Mouse (Mus musculus) testis, postnatal 10 days (tissue): ENCODE measurements around the gene Ubtfl1.
"Not testable (repeated sequence)": the region's sequence is repeated elsewhere in the genome, so short reads cannot be mapped to it uniquely, and the experiment has no call there.

Experiments used
- DNase-seq: peaks from one replicate; pipeline ENCODE4 v3.0.0; 2021; ENCODE audit warnings: low spot score

Ubtfl1 gene

GRCm38 (mm10) chr9:18404118-18404517, at the start of gene Ubtfl1:
Gene Ubtfl1, plus strand, starts transcription at chr9:18404418.
- no peak for DNase-seq

- not testable (repeated sequence) for DNase-seq
Observed at GRCm38 (mm10) chr9:18373026-18373425, 31.2 kb upstream of the Ubtfl1 start.

- DNase-seq = peak; percentile 55
Observed at GRCm38 (mm10) chr9:18385782-18386181, 18.4 kb upstream of the Ubtfl1 start.

DNA sequence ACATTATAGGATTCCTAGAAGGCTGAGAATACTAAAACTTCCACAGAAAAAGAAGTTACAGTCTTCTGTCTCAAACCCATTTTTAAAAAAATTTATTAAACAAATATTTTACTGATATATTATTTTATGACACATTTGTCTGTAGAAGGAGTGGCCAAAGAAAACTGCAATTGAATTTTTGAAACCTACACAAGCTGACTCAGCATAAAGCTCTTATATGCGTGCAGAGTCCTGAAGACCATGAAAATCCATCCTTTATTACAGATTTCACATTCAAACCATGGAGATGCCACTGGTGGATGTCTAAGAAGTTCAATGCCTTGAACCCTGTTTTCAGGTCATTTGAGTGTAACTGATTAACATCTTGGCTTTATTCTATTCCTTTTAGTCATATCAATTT, 4.6 kb upstream of the Ubtfl1 start:
- DNase-seq = no peak

- not testable (repeated sequence) for DNase-seq
Observed at GRCm38 (mm10) chr9:18402895-18403294, 1.3 kb upstream of the Ubtfl1 start, which contains the start of gene Naalad2. Gene Naalad2, minus strand, starts transcription at chr9:18402995.

GRCm38 (mm10) chr9:18412371-18412770, 8.2 kb downstream of the Ubtfl1 start:
- not testable (repeated sequence) for DNase-seq

- DNase-seq = no peak
Observed at GRCm38 (mm10) chr9:18430354-18430753, 26.1 kb downstream of the Ubtfl1 start, which contains the start of gene Mbd3l2. Gene Mbd3l2, plus strand, starts transcription at chr9:18430654.

DNA sequence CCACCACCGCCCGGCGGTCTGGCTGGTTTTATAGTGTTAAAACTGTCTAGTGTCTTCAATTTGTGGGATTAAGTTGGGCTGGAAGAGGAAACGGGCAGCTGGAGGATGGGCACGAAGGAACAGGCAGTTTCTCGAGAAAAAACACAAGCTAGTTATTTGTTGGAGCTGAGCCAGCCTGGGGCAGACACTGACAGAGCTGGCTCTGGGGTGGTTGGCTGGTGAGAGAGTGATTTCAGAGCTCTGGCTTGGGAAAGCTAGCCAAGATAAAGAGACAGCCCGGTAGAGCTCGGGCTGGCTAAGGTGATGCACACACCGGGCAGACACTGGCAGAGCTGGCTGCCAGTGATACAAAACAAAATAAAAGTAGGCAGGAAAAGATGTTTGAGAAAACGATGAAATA, 27.5 kb downstream of the Ubtfl1 start:
- peak; percentile 46 for DNase-seq

- DNase-seq = no peak
Observed at GRCm38 (mm10) chr9:18456520-18456919, 52.3 kb downstream of the Ubtfl1 start.
